Mouse (Mus musculus) kidney, postnatal 14 days (tissue): ENCODE data around the gene Aurkaip1.
"Not testable (repeated sequence)": the region's sequence is repeated elsewhere in the genome, so short reads cannot be mapped to it uniquely, and the experiment has no call there.

Source experiments
- DNase-seq: peaks from one replicate; pipeline ENCODE4 v3.0.0; 2022; ENCODE audit warnings: mixed read lengths

Aurkaip1 gene

DNA sequence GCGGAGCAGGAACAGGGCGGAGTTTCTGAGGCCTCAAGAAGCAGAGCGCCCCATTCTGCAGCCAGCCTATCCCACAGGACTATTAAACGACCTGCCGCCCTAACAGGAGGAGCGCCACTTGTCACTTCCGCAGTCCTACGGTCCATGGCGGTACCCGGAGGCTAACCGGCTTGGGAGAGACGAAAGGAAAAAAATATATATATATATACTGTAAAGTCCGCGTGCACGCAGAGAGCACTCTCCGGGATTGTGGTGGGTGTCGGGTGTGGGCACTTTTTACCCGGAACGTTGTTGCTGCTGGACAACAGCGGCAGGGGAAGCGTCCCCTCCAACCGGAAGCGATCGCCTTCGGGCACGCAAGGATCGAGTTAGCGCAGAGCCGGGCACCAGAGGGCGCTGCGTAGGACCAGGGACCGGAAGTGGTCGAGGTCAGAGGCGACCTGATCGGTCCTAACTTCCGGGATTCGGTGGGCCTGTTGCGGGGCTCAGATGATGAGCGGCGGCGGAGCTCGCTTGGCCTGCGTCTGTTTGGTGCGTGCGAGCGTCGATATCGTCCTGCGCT is at the start of gene Aurkaip1:
Gene Aurkaip1 (plus strand): TSS at position 68 of the 562 bp plus-strand sequence.
- peak; percentile 97 for DNase-seq

DNA sequence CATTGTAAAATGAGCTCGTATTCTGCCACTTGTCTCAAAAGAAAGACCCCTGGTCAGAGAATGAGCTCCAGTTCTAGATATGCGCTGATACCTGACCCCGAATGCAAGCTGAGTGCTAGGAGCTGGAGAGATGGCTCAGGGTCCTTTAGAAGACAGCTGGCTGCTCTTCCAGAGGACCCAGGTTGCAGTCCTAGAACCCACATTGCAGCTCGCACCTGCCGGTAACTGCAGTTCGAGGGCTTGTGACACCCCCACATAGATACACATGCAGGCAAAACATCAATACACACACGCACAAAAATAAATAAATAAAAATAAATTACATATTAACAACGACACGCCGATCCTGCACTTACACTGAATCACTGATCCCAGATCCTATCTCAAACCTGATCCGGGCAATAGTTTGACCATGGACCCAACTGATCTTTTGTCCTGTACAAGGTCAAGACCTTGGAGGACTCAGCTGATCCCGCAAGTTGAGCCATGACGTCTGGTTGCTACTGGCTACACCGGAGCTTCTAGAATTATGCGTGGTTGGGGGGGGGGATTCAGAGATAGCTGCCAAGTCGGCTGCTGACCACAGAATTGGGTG is 47.5 kb upstream of the Aurkaip1 start:
- no peak for DNase-seq

DNA sequence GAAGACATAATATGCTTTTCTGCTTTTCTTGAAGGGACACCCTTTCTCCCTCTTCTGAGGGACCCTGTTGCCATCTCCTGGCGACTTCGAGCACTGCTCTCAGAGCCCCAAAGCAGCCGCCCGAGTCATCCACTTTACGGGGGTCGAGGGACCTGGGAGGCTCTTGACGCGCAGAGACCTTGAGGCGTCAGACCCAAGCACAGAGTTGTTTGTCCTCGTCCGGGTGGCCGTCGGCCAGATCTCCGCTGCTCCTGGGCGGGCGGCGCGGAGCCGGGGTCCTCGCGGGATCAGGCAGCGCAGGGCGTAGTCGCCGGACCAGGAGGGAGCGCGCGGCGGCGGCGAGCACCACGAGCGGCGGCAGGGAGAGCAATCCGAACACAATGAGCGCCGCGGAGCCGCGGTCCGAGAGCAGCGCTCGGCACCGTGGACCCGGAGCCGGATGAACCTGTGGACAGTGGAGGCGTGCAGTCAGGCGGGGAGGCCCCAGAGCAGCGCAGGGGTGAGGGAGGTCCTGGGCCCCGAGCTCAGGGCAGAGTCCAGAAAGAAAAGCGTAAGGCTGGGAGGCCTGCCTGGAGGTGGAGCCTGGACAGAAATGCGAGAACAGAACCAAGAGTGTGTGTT is 46.9 kb upstream of the Aurkaip1 start:
- peak; percentile 84 for DNase-seq

DNA sequence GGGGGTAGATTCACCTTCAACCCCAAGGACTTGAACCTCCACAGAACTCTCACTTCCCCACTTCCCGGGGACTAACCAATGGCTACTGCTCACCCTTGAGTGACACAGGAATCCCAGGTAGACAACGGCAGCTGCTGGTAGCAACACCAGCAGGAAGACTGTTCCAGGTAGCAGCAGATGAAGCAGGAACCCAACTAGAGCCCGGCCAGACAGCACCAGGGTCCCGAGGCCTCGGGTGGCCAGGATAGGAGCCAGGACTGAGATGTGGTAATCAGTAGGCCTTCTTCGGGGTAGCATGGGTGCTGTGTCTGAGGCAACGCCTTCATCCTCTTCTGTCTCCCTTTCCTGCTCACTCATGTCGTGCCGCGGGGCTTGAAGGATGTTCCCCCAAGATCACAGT is 45.8 kb upstream of the Aurkaip1 start:
- DNase-seq: no peak

DNA sequence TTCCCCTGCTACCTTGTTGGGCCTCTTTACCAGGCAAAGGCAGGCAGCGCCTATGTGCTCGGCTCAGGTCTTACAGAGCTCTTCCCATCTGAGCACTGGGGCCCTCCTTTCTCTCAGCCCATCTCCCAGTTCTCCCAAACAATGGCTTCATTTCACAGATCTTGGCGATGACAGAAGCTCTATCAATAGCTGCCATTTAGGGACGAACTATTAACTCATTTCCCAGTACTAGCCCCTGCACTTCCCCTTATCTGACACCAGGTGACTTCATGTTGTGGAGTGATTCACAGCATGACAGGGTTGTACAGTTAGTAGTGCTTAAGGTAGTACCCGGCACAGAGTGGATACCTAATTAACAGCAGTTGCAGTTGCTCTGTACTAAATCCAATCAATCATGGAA is 45.3 kb upstream of the Aurkaip1 start, which contains the start of gene Tmem88b:
Gene Tmem88b (minus strand): TSS at position 56 of the 400 bp plus-strand sequence.
- DNase-seq: no peak

DNA sequence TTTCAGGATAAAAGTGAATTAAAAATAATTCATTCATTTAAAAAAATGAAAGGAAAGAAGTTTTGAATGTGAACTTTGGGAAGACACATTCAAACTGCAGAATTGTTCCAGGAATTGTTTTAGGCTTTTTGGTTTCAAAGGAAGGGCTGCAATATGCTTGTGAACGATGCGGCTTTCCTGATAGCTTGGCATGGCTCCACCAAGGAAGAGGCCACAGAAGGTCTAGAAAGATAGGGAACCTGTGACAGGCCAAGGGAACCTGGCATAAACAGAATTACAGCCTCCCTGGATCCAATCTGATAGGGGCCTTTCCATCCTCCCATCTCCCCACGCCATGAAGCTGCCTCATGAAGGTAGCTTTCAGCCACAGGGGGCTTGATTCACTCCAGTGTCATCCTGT is 42.8 kb upstream of the Aurkaip1 start:
- no peak for DNase-seq

DNA sequence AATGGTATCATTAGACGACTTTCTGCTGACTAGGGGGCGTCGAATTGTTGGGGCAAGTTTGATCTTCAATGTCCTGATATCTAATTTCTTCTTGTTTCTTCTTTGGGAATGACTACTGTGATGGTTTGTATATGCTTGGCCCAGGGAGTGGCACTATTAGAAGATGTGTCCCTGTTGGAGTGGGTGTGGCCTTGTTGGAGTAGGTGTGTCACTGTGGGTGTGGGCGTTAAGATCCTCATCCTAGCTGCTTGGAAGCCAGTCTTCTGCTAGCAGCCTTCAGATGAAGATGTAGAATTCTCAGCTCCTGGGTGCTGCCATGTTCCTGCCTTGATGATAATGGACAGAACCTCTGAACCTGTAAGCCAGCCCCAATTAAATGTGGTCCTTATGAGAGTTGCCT is 42.2 kb upstream of the Aurkaip1 start:
- not testable (repeated sequence) for DNase-seq

DNA sequence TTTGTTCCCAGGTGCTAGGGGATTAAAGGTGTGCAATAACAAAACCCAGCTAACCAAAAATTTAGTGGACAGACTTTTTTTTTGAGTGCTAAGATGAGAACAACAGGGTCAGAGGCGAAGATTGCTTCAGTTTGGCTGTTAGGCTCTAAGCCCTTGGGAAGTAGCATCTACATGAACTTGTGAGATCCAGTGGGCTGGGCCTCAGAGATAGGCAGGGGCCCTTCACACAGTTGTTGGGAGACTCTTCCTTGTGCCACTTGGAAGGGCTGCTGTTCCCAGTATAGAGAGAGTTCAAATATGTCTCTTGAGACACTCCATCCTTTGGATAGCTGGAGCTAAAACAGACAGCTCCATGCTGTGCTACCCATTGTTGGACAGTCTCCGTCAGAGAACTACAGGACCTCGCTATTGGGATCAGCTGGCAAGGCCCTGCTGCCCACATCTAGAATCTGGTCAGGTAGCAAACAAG is 41.0 kb upstream of the Aurkaip1 start, which contains the start of gene Ankrd65:
Gene Ankrd65 (plus strand): TSS at position 419 of the 469 bp plus-strand sequence.
- no peak for DNase-seq

DNA sequence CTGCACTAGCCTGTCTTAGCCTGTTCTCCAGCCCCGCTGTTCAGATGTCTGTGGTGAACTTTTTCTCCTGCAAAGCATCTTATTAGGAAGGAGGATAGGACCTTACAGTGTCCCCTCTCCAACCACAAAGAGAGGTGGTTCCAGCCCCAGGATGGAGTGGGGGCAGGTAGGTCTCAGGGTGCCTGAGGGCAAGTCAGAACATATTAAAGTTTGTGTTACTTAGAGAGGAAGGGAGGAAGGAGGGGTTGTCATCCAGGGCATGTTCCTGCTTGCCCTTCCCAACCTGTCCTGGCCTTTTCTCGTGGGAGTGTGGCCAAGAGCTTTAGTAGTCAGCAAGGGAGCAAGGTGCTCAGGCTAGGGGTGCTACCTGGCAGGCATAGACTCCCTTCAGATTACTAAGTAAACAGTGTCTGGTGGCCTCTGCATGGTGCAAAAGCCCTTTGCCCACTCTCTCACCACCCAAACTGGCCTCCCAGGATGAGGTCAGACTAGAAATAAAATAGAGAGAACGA is 40.4 kb upstream of the Aurkaip1 start:
- DNase-seq: peak; percentile 53

DNA sequence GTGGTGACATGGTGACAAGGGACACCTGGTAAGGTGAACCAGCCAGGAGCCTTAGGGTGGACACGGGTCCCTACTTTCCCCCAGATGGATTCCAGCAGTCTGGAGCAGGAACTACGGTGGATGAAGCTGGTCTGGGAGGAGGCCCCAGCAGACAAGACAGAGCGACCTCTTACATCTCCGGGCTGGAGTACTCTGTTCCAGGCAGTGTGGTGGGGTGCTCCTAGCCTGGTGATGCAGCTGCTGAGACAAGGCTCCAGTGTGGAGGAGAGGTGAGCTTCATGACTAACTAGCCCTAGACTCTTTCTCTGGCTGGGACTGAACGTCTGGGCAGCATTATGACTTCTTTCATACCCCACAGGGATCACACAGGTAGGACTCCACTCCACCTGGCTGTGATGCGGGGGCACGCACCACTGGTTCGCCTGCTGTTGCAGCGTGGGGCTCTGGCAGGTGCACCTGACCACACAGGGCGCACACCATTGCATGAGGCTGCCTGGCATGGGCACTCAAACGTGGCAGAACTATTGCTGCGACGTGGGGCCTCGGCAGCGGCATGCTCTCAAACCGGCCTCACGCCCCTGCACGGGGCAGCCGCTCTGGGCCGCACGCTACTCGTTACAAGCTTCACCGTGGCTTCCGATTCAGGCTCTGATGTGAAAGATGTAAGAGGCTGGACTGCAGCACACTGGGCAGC is 39.7 kb upstream of the Aurkaip1 start:
- DNase-seq: no peak

DNA sequence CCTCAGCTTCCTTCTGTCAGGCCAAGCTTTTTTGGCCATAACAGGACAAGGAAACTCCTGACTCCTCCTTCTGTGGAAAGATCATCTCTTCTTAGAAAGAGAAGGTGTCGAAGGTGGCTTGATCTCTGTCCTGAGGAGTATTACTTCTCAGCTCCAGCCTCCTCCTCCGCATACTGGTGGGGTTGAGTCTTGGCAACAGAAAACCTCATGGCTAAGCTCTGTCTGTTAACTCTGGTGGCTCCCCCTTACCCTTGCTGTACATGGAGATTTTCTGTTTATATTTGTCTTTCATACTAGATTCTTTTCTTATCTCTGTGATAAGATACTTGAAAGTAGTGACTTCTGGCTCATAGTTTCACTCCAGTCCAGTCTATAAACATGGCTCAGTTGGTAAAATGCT is 37.3 kb upstream of the Aurkaip1 start:
- DNase-seq: no peak

DNA sequence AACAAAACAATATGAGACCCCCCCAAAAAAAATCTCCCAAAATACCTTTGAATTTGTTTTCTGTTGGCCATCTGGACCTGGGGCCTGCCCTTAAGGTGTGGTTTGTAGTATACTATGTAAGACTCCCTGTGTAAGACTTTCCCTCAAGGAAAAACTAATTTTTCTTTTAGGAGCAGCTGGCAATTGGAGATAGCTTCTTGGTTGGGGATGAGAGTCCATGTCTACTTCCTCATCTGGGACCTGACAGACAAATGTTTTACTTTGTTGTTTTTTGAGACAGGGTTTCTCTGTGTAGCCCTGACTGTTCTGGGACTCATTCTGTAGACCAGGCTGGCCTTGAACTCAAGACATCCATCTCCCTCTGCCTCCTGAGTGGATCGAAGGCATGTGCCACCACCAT is 29.0 kb upstream of the Aurkaip1 start:
- DNase-seq: no peak

DNA sequence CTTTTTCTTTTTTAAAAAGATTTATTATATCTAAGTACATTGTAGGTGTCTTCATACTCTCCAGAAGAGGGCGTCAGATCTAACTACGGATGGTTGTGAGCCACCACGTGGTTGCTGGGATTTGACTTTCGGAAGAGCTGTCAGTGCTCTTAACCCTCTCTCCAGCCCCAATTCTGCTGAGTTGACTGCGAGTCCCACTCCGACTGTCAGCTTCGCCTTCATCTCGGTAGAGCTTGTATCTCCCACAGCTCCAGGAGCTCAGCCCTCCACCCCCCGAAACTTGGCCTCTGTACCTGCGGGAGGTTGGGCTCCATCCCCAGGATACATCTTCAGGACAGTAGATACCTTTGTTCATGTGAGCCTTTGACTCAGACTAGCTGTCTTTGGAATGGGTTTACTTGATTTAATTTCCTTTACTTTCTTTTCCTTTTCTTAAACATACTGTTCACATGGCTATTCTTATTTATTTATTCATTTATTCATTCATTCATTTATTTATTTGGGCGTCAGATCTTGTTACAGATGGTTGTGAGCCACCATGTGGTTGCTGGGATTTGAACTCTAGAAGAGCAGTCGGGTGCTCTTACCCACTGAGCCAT is 28.2 kb upstream of the Aurkaip1 start, which contains the start of gene Mrpl20:
Gene Mrpl20 (plus strand): TSS at position 138 of the 599 bp plus-strand sequence.
- DNase-seq: no peak

DNA sequence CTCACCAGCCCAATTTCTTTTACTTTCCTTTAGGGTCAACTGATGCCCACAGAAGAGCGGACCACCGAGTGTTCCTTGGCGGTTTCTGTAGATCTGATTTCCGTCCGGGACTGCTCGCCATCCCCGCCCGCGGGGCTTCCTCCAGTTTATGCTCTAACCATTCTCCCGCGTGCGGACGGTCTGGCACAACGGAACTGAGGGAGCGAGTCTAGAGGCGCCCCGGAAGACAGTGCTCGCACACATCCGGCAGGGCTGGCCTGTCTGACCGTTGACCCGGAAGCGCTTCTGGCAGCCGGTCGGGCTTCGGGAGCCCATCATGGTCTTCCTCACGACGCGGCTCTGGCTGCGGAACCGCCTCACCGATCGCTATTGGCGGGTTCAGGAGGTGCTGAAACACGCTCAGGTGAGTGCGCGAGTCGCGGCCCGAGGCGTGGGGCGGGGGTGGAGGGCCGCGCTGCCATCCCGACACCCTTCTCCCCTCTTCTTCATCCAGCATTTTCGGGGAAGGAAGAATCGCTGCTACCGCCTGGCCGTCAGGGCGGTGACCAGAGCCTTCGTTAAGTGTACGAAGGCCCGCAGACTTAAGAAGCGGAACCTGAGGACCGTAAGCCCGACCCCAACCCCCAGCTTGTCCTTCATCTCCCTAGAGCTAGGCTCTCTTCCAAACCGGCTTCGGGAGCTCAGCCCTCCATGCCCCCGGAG is 27.6 kb upstream of the Aurkaip1 start:
- peak; percentile 96 for DNase-seq

DNA sequence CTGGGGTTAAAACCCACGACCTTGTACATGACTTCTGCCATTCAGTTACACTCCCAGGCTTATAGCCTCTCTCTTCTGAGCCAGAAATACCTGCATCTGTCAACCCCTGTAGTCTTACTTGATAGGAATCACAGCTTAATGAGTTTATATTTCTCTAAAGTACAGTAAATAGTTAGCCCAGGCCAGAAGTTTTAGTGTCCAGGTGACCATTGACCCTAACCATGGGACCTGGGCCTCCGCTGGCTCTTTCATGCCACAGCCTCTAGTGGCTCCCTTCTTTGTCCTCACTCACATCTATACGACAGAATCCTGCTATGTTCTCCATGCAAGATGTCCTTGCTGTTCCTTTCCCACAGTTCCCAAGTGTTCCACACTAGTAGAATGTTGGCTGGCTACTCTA is 23.2 kb upstream of the Aurkaip1 start:
- DNase-seq: no peak

DNA sequence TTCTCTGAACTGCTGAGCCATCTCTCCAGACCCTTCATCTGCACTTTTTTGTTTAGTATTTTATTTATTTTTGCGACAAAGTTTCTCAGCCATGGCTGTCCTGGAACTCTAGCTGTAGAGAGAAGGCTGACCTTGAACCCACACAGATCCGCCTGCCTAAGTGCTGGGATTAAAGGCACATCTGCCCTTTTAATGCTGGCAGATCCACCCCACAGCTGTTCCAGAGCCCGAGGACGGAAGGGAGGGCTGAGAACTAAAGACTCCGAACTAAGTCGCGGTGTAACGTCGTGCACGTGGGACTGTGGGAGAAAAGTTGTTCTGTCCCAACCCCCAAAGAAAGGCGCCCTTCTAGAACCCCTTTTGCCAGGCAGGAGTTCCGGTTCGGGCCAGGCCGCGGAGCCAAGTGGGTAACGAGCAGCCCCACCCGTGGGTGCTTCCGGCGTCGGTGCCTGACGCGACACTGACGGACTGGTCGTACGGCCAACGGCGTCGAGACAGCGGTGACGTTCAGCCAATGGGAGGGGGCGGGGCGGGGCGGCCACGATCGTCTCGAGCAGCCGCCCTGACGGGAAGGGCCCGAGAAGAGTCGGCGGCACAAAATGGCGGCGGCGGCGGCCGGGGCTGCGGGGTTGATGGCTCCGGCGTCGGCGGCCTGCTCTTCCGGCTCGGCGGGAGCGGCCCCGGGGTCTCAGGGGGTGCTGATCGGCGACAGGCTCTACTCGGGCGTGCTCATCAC is 19.0 kb upstream of the Aurkaip1 start, which contains the start of gene Ccnl2:
Gene Ccnl2 (plus strand): TSS at position 561 of the 736 bp plus-strand sequence.
- DNase-seq: peak; percentile 96

DNA sequence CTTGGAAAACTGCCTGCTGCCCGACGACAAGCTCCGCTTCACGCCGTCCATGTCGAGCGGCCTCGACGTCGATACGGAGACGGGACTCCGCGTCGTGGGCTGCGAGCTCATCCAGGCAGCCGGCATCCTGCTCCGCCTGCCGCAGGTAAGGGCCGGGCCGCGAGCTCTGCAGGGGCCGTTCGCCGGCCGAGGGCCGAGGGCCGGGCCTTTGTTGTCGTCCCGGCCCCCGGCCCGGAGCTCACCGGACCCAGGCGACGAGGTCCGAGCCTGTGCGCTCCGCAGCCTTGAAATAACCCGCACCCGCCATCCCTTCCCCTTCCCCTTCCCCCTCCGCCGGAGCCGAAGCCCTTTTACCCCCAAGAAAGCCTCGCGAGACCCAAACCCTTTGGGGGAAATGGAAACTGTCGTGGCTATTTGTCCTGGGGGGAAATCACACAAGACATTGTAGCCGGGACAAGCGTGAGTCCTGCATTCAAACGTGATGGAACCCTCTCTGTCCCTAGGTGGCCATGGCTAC is 18.3 kb upstream of the Aurkaip1 start:
- DNase-seq: peak; percentile 44

DNA sequence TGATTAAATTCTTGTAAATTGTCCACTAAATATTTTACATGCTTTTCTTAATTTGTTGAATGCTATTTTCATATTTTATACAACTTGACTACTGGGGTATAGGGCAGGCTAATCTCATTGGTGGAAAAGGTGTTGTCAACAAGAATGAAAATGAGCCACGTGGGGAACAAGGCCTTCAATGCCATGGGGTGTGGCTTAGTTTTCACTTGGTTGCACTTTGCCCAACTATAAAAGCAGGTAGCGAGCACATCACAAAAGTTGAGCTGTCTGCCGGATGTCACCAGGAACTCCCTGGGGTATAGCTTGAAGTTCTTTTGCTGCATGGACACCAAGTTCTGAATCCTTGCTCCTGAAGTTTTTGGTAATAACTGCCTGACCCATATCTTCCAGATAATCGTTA is 13.5 kb upstream of the Aurkaip1 start:
- DNase-seq: no peak

DNA sequence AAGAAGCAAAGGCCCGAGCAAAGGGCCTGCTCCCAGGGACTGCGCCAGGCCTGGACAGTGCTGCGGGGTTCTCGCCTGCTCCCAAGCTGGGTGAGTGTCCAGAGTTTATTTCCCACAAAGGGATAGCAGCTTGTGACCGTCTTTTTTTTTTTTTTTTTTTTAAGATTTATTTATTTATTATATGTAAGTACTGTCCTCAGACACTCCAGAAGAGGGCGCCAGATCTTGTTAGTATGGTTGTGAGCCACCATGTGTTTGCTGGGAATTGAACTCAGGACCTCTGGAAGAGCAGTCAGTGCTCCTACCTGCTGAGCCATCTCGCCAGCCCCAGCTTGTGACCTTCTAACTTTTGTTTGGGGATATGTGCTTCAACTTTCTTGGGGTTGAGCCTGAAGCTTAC is 10.0 kb upstream of the Aurkaip1 start:
- peak; percentile 31 for DNase-seq

DNA sequence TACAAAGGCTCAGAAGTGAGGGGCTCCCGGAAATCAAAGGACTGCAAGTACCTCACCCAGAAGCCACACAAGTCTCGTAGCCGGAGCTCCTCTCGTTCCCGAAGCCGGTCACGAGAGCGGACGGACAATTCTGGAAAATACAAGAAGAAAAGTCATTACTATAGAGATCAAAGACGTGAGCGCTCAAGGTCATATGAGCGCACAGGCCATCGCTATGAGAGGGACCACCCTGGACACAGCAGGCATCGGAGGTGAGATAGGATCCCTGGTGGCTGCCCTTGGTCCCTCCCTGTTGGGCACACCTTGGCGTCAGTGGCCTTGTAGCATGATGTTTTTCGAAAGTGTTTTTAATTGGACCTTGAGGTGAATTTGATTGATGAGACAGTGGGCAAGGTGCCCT is 7.6 kb upstream of the Aurkaip1 start:
- DNase-seq: no peak

DNA sequence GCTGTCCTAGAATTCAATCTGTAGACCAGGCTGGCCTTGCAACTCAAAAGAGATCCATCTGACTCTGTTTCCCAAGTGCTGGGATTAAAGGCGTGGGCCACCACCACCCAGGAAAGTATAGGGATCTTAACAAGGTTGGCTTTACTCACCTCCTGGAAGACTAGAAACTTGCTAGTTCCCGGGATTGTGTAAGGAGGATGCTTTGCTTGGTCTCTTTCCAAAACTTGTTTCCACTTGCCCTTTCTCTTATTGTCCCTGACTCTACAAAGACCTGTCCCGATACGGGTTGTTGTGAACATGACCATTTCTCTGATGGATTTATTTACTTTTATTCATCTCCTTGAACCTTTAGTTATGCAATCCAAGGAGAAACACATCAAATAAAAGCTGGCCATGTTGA is 1.2 kb upstream of the Aurkaip1 start:
- DNase-seq: no peak
